Mouse (Mus musculus) hindbrain, postnatal 0 days (tissue): ENCODE results near the gene Eif3a. TPM values are rescaled to one million over a fixed set of nuclear protein-coding genes. Genes with fewer than 3 reads are reported as not detected.

Source experiments
- ATAC-seq: fragments of 200-750 bp; cut with Nextera tagmentation; 2 replicates; pipeline ENCODE4 v1.8.0; 2017; ENCODE audit warnings: mild to moderate bottlenecking, moderate TSS enrichment, moderate library complexity
- DNase-seq: peaks from one replicate; pipeline ENCODE4 v3.0.0-alpha.2; 2015; ENCODE audit warnings: low spot score
- H3K27ac ChIP-seq: fragments of 300-500 bp; sonication (generic); 2 replicates; pipeline ENCODE4 v1.5.1; 2014; ENCODE audit warnings: mild to moderate bottlenecking
- H3K27me3 ChIP-seq: fragments of 300-500 bp; sonication (generic); 2 replicates; pipeline ENCODE4 v1.6.1; 2014; ENCODE audit warnings: low read length, mixed read lengths; ENCODE audit not compliant: insufficient read depth
- H3K36me3 ChIP-seq: fragments of 300-500 bp; sonication (generic); 2 replicates; pipeline ENCODE4 v1.6.1; 2014; ENCODE audit warnings: low read length, mixed read lengths; ENCODE audit not compliant: insufficient read depth
- H3K4me1 ChIP-seq: fragments of 300-500 bp; sonication (generic); 2 replicates; pipeline ENCODE4 v1.6.1; 2014; ENCODE audit warnings: antibody characterized with exemption, low read length, mixed read lengths; ENCODE audit not compliant: insufficient read depth
- H3K4me2 ChIP-seq: fragments of 300-500 bp; sonication (generic); 2 replicates; pipeline ENCODE4 v1.6.1; 2014; ENCODE audit warnings: low read depth, mild to moderate bottlenecking, low read length, moderate library complexity, mixed read lengths
- H3K4me3 ChIP-seq: fragments of 300-500 bp; sonication (generic); 2 replicates; pipeline ENCODE4 v1.5.1; 2014; ENCODE audit warnings: low read length
- H3K9ac ChIP-seq: fragments of 300-500 bp; sonication (generic); replicated peaks from 2 replicates; pipeline ENCODE4 v1.6.1; 2014; ENCODE audit warnings: mild to moderate bottlenecking, low read length, moderate library complexity, mixed read lengths
- H3K9me3 ChIP-seq: fragments of 300-500 bp; sonication (generic); 2 replicates; pipeline ENCODE4 v1.6.1; 2016; ENCODE audit warnings: low read length, mixed read lengths
- CTCF ChIP-seq: IDR thresholded peaks from 2 replicates; pipeline ENCODE4 v1.5.1; 2016; ENCODE audit warnings: antibody characterized with exemption, control low read depth, low read depth
- WGBS: fragments of 180-500 bp; shearing (Covaris S2); extraction: QIAGEN DNeasy Blood & Tissue Kit; methylation state at CpG from one replicate; pipeline ENCODE4 v1.1.7; 2014; 5-methylcytosine and 5-hydroxymethylcytosine counted together
- microRNA-seq, 2 experiments: library from miRNA; unstranded; fragments of <30 nt; microRNA quantifications; one replicate each; pipeline ENCODE4; 2016
- polyA plus RNA-seq: library from polyadenylated mRNA; unstranded; fragments of >200 nt; fragmentation: Nextera tagmentation; extraction: Ambion mirVana; gene quantifications from 2 replicates; pipeline ENCODE4 v1.2.1, GENCODE M21; 2015
- total RNA-seq: library from RNA; depleted of rRNA; stranded (reverse); fragments of >200 nt; gene quantifications from 2 replicates; pipeline ENCODE4 v1.2.3, GENCODE M21; 2014; rRNA removed

Gene Eif3a
- total and polyA plus RNA-seq, 2 experiments from 2014 or later, result 68.4 to 95.5 TPM

- no peak overlapping the region for H3K4me3 ChIP-seq
- H3K27me3 ChIP-seq, result no peaks in the 10 kb centered on the region
- 87% methylated on average over 2 of the region's 2 CpGs for WGBS
- no peaks in the 10 kb centered on the region for H3K9me3 ChIP-seq
- ATAC-seq (no peak), DNase-seq (no peak)
- H3K4me2 ChIP-seq, result no peak overlapping the region
- no peak overlapping the region for H3K27ac ChIP-seq
- no peaks in the 10 kb centered on the region for H3K4me1 ChIP-seq
- TF ChIP-seq CTCF, result no peak
- H3K9ac ChIP-seq, result no peak overlapping the region
- H3K36me3 ChIP-seq, result no peaks in the 10 kb centered on the region
These were observed 77.9 kb downstream of the Eif3a start for GRCm38 (mm10) chr19:60712577-60712976.

Small RNA genes lying within 50 kb of the gene (microRNA-seq; reads per million reads assigned to microRNA genes)
- 0 reads per million in 2 experiments for gene mmu-mir-3084-1

Other genes with a start within 250 kb of the Eif3a start
- 46.0 and 48.8 TPM in 2 replicates for gene Cacul1, start 209.6 kb downstream of the Eif3a start, total RNA-seq
- gene Cacul1, start 209.6 kb downstream of the Eif3a start, polyA plus RNA-seq, result 14.8 and 14.9 TPM in 2 replicates
- gene Nanos1, start 34.7 kb downstream of the Eif3a start, total RNA-seq, result 37.2 and 40.1 TPM in 2 replicates
- 16.0 and 16.1 TPM in 2 replicates for gene Nanos1, start 34.7 kb downstream of the Eif3a start, polyA plus RNA-seq
- gene Fam45a, start 20.9 kb upstream of the Eif3a start, total RNA-seq, result 29.7 and 32.0 TPM in 2 replicates
- 44.8 and 45.6 TPM in 2 replicates for gene Fam45a, start 20.9 kb upstream of the Eif3a start, polyA plus RNA-seq
- gene Sfxn4, start 70.8 kb upstream of the Eif3a start, total RNA-seq, result 5.5 and 7.3 TPM in 2 replicates
- gene Sfxn4, start 70.8 kb upstream of the Eif3a start, polyA plus RNA-seq, result 10.8 and 11.6 TPM in 2 replicates
- 85.0 and 97.0 TPM in 2 replicates for gene Prdx3, start 83.9 kb upstream of the Eif3a start, total RNA-seq
- gene Prdx3, start 83.9 kb upstream of the Eif3a start, polyA plus RNA-seq, result 130 and 138 TPM in 2 replicates
- gene Grk5, start 99.1 kb upstream of the Eif3a start, total RNA-seq, result 7.2 and 7.8 TPM in 2 replicates
- 1.3 and 1.6 TPM in 2 replicates for gene Grk5, start 99.1 kb upstream of the Eif3a start, polyA plus RNA-seq